Mouse (Mus musculus): ENCODE measurements around the gene Dok5. TPM values are rescaled to one million over a fixed set of nuclear protein-coding genes. Genes with fewer than 3 reads are reported as not detected.

Gene Dok5
- total RNA-seq, 2 experiments from 2014 or later, result 1.1 to 2.5 TPM

DNA sequence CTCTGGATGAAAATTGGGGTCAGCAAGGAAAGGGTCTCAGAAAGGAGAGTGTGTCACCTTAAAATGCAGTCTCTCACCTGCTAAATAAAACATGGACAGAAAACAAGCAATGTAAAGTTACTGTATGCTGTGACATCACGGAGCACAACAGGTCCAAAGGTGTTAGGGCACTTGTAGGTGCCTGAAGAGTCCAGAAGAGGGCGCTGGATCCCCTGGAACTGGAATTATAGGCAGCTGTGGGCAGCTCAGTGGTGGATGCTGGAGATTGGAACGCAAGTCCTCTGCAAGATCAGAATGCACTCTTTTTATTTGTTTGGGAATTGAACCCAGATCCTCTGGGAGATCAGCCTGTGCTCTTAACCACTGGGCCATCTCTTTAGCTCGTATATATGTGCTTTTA is 129.0 kb downstream of the Dok5 start:
- DNase-seq, result no peak

GRCm38 (mm10) chr2:170862799-170863198 is 131.2 kb downstream of the Dok5 start:
- DNase-seq, result no peak

DNA sequence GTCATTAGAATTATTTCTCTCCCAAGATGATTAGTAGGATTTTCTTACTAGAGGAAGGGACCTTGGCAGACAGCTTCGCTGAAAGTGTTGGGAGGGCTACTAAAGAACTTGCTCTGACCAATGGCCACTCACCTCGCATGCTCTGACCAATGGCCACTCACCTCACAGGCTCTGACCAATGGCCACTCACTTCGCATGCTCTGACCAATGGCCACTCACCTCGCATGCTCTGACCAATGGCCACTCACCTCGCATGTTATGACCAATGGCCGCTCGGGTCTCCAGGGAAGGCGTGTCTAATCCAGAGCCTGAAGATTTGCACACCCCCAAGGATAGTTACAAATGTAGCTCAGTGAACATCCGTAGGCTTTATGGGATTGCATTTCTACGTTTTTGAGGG is 131.6 kb downstream of the Dok5 start:
- no peak for DNase-seq

- DNase-seq, result peak; percentile 26
Observed at GRCm38 (mm10) chr2:170864043-170864442, 132.4 kb downstream of the Dok5 start.

GRCm38 (mm10) chr2:170864820-170865219 is 133.2 kb downstream of the Dok5 start:
- DNase-seq, result no peak

DNA sequence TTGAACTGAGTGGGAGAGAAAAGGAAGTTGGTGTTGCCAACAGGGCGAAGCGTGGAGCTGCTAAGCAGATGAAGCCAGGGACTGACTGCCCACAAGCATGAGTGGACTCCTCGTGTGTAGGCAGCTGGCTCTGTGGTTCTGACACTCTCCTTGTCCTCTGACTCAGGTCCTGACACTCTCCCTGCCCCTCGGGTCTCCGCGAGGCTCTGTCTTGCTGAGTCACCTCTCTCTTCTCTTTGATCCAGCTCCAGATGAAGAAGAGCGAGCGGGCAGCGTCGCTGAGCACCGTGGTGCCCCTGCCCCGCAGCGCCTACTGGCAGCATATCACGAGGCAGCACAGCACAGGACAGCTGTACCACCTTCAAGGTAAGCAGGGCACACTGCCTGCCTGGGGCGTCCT is 139.0 kb downstream of the Dok5 start:
- peak; percentile 33 for DNase-seq

DNA sequence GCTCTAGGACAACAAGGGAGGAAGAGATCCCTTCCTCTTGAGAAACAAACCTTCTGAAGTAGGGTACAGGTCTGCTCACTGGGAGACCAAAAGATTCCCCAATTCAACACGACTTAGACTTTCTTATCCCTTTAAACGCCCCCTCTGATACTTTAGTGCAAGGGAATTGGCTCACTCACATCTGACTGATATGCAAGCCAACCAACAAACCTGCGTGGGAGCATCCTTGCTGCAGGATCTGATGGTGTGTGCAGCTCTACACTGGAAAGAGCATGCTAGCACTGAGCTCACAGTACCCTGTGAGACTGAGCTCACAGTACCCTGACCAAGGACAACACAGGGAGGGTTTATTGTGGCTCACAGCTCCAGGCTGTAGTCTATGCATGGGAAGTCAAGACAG is 139.9 kb downstream of the Dok5 start:
- DNase-seq, result no peak

GRCm38 (mm10) chr2:170873382-170873781 is 141.8 kb downstream of the Dok5 start:
- DNase-seq, result peak; percentile 89

DNA sequence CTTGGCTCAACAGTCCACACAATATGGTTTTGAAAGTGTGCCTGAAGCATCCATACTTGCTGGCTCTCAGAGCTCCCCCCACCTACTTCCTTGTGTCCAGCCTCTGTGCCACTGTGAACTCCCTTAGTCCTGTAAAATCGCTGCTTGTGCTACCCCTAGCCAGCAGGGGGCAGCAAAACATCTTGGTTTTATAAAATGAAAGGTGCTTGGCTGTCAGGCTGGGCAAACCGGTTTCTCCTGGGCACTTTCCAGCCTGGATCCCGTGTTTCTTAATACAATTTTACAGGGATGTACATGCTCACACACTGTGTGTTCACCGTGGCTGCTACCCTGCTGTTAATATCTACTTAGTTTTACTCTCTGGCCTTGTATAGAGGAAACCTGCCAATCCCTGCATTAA is 145.9 kb downstream of the Dok5 start:
- peak; percentile 85 for DNase-seq

DNA sequence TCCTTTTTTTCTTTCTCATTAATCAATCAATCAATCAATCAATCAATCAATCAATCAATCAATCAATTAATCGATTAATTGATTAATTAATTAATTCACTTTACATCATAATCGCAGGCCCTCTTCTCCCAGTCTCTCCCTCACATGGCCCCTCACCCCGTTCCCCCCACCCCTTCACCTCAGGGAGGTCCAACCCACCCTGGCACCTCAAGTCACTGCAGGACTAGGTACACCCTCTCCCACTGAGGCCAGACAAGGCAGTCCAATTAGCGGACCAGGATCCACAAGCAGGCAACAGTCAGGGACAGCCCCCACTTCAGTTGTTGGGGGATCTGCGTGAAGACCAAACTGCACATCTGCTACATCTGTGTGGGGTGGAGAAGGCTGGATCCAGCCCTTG is 146.3 kb downstream of the Dok5 start:
- DNase-seq, result no peak

GRCm38 (mm10) chr2:170884209-170884801 is 152.7 kb downstream of the Dok5 start:
- DNase-seq, result no peak

- DNase-seq, result no peak
Observed at GRCm38 (mm10) chr2:170887984-170888383, 156.4 kb downstream of the Dok5 start.

GRCm38 (mm10) chr2:170895096-170895495 is 163.5 kb downstream of the Dok5 start:
- DNase-seq, result no peak

DNA sequence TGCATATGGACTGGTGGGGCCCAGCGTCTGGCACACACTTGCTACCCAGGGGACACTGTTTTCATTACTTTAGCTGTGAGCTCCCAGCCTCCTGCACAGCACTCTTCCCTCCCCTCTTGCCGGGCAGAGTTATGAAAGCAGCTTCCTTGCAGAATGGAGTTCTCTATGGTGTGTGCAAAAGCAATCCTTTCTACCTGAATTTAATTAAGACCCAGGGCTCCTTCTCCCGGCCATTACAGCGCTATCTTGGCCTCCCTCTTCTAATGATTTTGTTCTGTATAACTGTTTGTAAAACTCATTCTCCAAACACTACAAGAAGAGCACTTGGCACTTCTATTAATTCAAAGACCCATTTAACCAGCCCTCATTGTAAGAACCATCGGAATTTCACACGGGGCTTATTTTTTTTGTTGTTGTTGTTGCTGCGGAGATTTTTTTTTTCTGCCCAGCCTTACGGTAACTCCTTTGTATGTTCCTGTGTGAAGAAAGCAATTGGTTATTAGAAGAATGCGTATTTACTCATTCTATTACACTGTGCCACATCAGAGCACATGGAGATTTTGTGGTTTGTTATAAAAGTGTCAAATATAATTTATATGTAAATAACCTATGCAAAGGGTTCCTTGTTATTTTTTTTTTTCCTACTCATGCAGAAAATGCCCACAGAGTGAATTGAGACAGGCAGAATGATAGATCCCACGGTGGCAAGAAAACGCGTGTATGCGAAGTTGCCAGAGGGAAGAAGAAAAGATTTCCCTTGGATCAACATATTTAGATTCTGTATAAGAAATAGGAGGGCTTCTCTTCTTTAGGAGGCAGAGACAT is 170.8 kb downstream of the Dok5 start:
- no peak for DNase-seq

DNA sequence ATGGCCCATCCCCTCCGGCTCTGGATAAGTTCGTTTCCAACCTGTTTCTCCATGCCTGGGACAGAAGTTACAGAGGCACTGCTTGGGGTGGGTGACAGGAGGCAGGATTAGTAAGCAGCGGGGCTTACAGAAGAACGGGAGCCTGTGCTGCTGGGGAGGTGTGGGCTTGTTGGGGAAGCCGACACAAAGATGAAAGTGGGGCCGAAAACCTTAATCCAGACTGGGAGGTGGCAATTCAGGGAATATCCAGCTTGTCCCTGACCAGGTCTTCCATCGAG is 171.4 kb downstream of the Dok5 start:
- no peak for DNase-seq

- DNase-seq, result no peak
Observed at GRCm38 (mm10) chr2:170903367-170903766, 171.8 kb downstream of the Dok5 start.

- DNase-seq, result peak; percentile 68
Observed at GRCm38 (mm10) chr2:170912589-170913223, 181.1 kb downstream of the Dok5 start.

GRCm38 (mm10) chr2:170913863-170914262 is 182.3 kb downstream of the Dok5 start:
- no peak for DNase-seq

DNA sequence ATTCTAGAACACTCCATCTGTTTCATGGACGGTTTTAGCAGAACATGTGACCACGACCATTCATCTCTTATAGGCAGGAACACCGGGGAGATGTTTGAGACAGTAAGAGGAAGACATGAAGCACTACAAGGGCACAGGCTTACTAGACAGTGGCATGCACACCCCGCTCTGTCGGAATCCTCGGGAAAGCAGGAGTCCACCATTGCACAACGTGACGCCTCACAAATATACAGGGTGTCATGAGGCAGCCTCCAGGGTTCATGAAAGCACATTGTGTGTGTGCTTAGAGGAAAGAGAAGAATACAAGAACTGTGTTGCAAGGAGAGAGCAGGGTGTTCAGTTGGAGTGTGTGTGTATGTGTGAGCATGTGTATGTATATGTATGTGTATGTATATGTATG is 184.0 kb downstream of the Dok5 start:
- no peak for DNase-seq

DNA sequence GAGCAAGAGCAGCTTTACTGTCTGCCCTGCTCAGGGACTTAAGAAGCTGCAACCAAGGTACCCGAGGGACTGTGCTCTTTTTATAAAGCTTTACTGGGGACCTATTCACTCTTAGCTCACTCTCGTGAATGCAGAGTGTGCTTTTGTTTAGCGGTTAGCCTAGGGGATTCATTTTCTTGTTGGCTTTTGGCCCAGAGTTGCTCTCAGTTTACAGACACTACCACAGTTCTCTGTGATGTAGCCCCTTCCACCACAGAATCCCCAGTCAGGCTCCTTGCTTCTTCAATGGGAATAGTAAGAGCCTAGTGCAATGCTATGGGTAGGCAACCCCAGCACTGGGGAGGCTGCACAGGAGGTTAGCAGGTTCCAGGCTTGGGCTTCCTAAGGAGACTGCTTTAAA is 190.7 kb downstream of the Dok5 start:
- DNase-seq, result no peak

- no peak for DNase-seq
Observed at GRCm38 (mm10) chr2:170924131-170924530, 192.5 kb downstream of the Dok5 start.

GRCm38 (mm10) chr2:170926237-170926636 is 194.6 kb downstream of the Dok5 start:
- no peak for DNase-seq
